Mouse (Mus musculus) myocyte (in vitro differentiated cells): ENCODE measurements at regions not wholly inside any gene's neighbourhood (a gene's known extent, or its start where the extent isn't known, plus 50 kb on each side); places are given as distances from the start of the nearest gene placed in this dataset.

ENCODE experiments used
- CEBPB ChIP-seq: IDR thresholded peaks from 2 replicates; pipeline ENCODE4 v1.6.1; 2011; ENCODE audit warnings: mild to moderate bottlenecking, moderate library complexity; ENCODE audit not compliant: poor library complexity, insufficient read depth, severe bottlenecking
- E2F4 ChIP-seq: IDR thresholded peaks from one replicate; pipeline ENCODE4 v1.6.1; 2011; ENCODE audit warnings: mild to moderate bottlenecking, control low read depth, moderate library complexity; ENCODE audit not compliant: insufficient read depth
- MAX ChIP-seq: IDR thresholded peaks from one replicate; pipeline ENCODE4 v1.6.1; 2011; ENCODE audit warnings: low read depth, mild to moderate bottlenecking, control low read depth
- MYOD1 ChIP-seq, 3 experiments: IDR thresholded peaks; one replicate each; pipeline ENCODE4 v1.6.1; 2011; ENCODE audit warnings: control low read depth in 2 of 3, low read depth in 2 of 3, mild to moderate bottlenecking in 2 of 3, moderate library complexity in 1 of 3; ENCODE audit not compliant: insufficient read length in 2 of 3, control insufficient read depth in 1 of 3
- MYOG ChIP-seq, 3 experiments: IDR thresholded peaks; one replicate each; pipeline ENCODE4 v1.6.1; 2011; ENCODE audit warnings: control low read depth in 2 of 3, low read depth in 2 of 3, mild to moderate bottlenecking in 2 of 3; ENCODE audit not compliant: insufficient read length in 2 of 3, control insufficient read depth in 1 of 3, insufficient read depth in 1 of 3
- POLR2A ChIP-seq: IDR thresholded peaks from one replicate; pipeline ENCODE4 v1.6.1; 2011; ENCODE audit warnings: low read depth, mild to moderate bottlenecking, control low read depth, moderate library complexity; ENCODE audit not compliant: insufficient read length
- POLR2AphosphoS2 ChIP-seq: IDR thresholded peaks from one replicate; pipeline ENCODE4 v1.6.1; 2011; ENCODE audit warnings: low read depth, control low read depth; ENCODE audit not compliant: insufficient read length
- REST ChIP-seq: IDR thresholded peaks from one replicate; pipeline ENCODE4 v1.6.1; 2011; ENCODE audit warnings: mild to moderate bottlenecking, control low read depth, moderate library complexity; ENCODE audit not compliant: insufficient read depth, insufficient read length
- SRF ChIP-seq: IDR thresholded peaks from one replicate; pipeline ENCODE4 v1.6.1; 2011; ENCODE audit warnings: low read depth; ENCODE audit not compliant: control insufficient read depth, insufficient read length
- TCF12 ChIP-seq: IDR thresholded peaks from one replicate; pipeline ENCODE4 v1.6.1; 2011; ENCODE audit warnings: mild to moderate bottlenecking, control low read depth; ENCODE audit not compliant: poor library complexity, insufficient read depth, severe bottlenecking
- TCF3 ChIP-seq: IDR thresholded peaks from one replicate; pipeline ENCODE4 v1.6.1; 2011; ENCODE audit warnings: low read depth, control low read depth; ENCODE audit not compliant: insufficient read length
- USF1 ChIP-seq: IDR thresholded peaks from one replicate; pipeline ENCODE4 v1.6.1; 2011; ENCODE audit warnings: low read depth, mild to moderate bottlenecking, control low read depth, moderate library complexity

DNA sequence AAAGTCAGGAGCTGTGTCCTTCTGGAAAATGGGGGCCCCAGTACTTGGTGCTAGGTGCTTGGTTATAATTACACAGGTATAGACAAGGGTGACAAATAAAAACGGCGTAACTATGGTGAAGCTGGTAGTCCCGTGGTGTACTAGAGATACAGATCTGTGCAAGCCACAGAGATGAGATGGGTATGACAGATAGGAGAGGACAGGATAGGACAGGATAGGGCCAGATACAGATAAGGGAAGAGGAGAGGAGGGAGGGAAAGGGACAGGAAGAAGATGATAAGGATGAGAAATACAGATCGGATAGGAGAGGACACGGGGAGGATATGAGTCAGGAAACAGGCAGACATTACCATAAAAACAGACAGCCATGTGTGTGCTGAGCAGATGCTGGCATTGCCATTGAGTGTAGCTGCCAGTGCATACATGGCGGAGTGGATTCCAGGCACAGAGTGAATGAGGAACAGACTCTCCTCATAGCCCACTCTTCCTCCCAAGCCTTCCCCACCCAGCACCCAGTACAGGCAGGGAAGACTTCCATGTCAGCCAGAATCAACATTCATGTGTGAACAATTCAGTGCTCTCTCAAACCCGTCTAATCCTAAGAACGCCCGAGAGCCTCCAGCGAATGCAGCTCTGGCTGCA, 231.9 kb upstream of the Cdh4 start:
- TF ChIP-seq SRF (no peak), POLR2A (no peak), MYOG (IDR thresholded peaks at IDR 0.05; ENCODE audit: control insufficient read depth in 1 of 3, insufficient read depth in 1 of 3, insufficient read length in 2 of 3, low read depth in 2 of 3) (no peak), TCF12 (no peak), E2F4 (no peak), REST (no peak), CEBPB (no peak), USF1 (no peak), MAX (no peak), POLR2AphosphoS2 (no peak), MYOD1 (IDR thresholded peaks at IDR 0.05; ENCODE audit: control insufficient read depth in 1 of 3, insufficient read length in 2 of 3, low read depth in 2 of 3) (no peak), TCF3 (no peak)
